Mouse (Mus musculus) neural tube, embryonic 11.5 days (tissue): ENCODE results near the gene Slc30a4. TPM values are rescaled to one million over a fixed set of nuclear protein-coding genes. Genes with fewer than 3 reads are reported as not detected.

ENCODE experiments used
- ATAC-seq: fragments of 200-750 bp; cut with Nextera tagmentation; 2 replicates; pipeline ENCODE4 v1.8.0; 2017; ENCODE audit warnings: moderate number of reproducible peaks, mild to moderate bottlenecking, moderate TSS enrichment, moderate library complexity; ENCODE audit not compliant: insufficient read depth, low FRiP score, low TSS enrichment
- DNase-seq: peaks from one replicate; pipeline ENCODE4 v3.0.0-alpha.2; 2015; ENCODE audit warnings: low spot score
- H3K27ac ChIP-seq: fragments of 300-500 bp; sonication (generic); 2 replicates; pipeline ENCODE4 v1.5.1; 2014; ENCODE audit warnings: low read depth, mild to moderate bottlenecking, low read length
- H3K27me3 ChIP-seq: fragments of 300-500 bp; sonication (generic); 2 replicates; pipeline ENCODE4 v1.6.1; 2014; ENCODE audit warnings: mild to moderate bottlenecking, low read length, mixed read lengths; ENCODE audit not compliant: control insufficient read depth, insufficient read depth
- H3K36me3 ChIP-seq: fragments of 300-500 bp; sonication (generic); 2 replicates; pipeline ENCODE4 v1.6.1; 2014; ENCODE audit warnings: mild to moderate bottlenecking, low read length, moderate library complexity, mixed read lengths; ENCODE audit not compliant: control insufficient read depth, insufficient read depth
- H3K4me1 ChIP-seq: fragments of 300-500 bp; sonication (generic); 2 replicates; pipeline ENCODE4 v1.6.1; 2014; ENCODE audit warnings: low read length, mixed read lengths; ENCODE audit not compliant: control insufficient read depth, insufficient read depth
- H3K4me2 ChIP-seq: fragments of 300-500 bp; sonication (generic); 2 replicates; pipeline ENCODE4 v1.6.1; 2014; ENCODE audit warnings: low read depth, mild to moderate bottlenecking, moderate library complexity
- H3K4me3 ChIP-seq: fragments of 300-500 bp; sonication (generic); 2 replicates; pipeline ENCODE4 v1.5.1; 2014; ENCODE audit warnings: low read depth, low read length
- H3K9ac ChIP-seq: fragments of 300-500 bp; sonication (generic); 2 replicates; pipeline ENCODE4 v1.6.1; 2014; ENCODE audit warnings: mild to moderate bottlenecking, low read length
- H3K9me3 ChIP-seq: fragments of 300-500 bp; sonication (generic); 2 replicates; pipeline ENCODE4 v1.6.1; 2016; ENCODE audit warnings: low read length; ENCODE audit not compliant: control insufficient read depth
- WGBS: fragments of 180-500 bp; shearing (Covaris S2); extraction: QIAGEN DNeasy Blood & Tissue Kit; methylation state at CpG from one replicate; pipeline ENCODE4 v1.1.7; 2014; 5-methylcytosine and 5-hydroxymethylcytosine counted together
- polyA plus RNA-seq: library from polyadenylated mRNA; unstranded; fragments of >200 nt; fragmentation: Nextera tagmentation; extraction: Ambion mirVana; gene quantifications from 2 replicates; pipeline ENCODE4 v1.2.1, GENCODE M21; 2014

Gene Slc30a4
- polyA plus RNA-seq, 1 experiment from 2014 or later: 10.1 TPM

DNA sequence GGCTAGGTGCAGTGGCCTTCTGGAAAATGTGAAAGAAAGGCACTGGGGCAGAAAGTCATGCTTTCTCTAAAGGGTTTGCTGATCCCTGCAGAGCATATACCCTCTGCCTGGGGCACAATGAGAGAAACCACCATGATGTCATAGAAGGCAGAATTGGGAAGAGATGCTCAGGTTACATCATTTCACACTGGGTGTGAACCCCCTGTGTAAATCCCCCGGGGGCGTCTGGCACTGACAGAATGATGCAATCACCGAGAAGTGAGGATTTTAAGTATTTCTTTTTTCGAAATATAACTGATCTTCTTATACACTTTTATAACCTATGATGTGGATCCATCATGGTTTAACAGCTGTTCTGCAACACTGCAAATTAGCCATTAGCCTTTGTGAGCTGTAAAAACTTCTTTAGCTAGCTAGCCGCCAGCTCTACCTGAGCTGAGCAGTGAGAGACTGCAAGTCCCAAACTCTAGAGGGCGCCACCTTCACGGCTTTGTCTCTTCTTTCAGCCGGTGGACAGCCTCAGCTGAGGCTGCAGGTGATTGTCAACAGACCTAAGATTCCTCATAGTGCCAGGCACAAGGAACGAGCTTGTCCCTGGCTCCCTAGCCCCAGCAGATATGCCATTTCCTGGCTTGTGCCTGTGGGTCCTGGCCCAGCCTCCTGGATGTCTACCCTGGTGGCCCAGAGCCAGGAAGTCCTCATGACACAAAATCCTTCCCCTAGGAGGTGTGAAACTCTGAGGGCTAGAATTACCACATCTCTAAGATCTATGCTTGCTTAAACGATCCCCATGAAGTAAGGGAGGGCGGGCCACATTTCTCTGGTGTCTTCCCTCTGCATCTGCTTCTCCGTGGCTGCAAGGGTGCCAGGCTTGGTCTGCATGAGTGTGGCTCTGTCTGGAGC lies 36.2 kb downstream of the Slc30a4 start:
- Histone ChIP-seq H3K27ac (no peak overlapping the region), H3K4me3 (no peak overlapping the region), H3K4me2 (no peak overlapping the region), H3K9ac (no peak overlapping the region), H3K27me3 (no peaks in the 10 kb centered on the region), H3K9me3 (no peaks in the 10 kb centered on the region), H3K36me3 (no peaks in the 10 kb centered on the region), H3K4me1 (no peaks in the 10 kb centered on the region)
- whole genome bisulfite sequencing: 46% methylated on average over 12 of the region's 12 CpGs
- ATAC-seq (no peak), DNase-seq (peak; percentile 51)

DNA sequence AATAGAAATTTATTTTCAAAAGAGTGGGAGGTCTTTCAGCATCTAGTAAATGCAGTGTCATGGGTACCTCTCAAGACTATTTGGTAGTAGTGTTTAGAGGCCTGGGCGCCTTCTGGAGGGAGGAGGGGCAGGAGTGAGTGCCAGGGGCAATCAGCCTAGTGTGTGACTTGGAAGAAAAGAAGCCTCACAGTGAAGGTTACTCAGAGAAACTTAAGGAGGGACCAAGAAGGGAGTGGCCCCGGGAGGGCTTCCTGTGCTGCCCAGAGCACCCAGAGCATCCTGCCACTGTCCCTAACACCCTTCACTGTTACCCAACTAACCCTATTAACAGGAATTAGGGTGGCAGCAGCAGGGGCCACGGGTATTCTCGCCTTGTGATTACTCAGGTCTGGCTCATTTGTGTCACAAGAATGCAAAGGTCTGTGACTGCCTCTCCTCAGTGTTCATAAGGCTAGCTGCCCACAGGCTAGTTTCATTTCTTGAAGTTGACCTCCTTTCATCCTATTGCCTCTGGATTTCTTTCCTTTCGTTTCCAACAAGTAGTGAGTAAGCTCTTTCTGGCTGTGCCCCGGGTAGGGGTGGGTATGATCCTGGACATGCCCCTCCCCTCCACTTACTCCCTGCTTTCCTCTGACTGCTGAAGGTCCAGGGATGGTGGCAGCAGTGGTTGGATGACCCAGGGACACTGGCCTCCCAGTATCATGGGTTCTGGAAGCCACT lies 37.0 kb downstream of the Slc30a4 start:
- H3K27ac ChIP-seq: no peak overlapping the region
- WGBS: 61% methylated on average over 6 of the region's 6 CpGs
- no peak overlapping the region for H3K9ac ChIP-seq
- H3K4me3 ChIP-seq: no peak overlapping the region
- no peaks in the 10 kb centered on the region for H3K36me3 ChIP-seq
- no peak for ATAC-seq
- no peaks in the 10 kb centered on the region for H3K27me3 ChIP-seq
- H3K4me2 ChIP-seq: no peak overlapping the region
- DNase-seq: no peak
- H3K4me1 ChIP-seq: no peaks in the 10 kb centered on the region
- no peaks in the 10 kb centered on the region for H3K9me3 ChIP-seq

DNA sequence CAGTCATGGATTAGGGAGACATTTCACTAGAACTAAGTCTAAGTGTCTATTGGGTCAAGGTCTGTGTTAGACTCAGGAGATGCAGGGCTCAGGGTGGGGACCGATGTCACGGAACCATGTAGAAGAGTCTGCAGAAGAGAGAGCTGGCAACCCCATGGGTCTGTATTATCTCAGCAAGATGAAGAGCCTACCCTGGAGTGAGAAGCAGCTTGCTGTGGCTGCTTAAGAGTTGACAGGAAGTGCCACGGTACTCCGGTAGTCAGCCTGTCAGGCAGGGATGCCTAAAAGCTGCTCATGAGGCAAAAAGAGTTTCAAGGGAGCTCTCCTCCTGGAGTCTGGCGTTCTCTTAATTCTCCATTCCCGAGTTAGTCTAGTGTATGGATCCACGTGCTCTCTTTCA lies 42.6 kb downstream of the Slc30a4 start:
- no peak overlapping the region for H3K4me2 ChIP-seq

DNA sequence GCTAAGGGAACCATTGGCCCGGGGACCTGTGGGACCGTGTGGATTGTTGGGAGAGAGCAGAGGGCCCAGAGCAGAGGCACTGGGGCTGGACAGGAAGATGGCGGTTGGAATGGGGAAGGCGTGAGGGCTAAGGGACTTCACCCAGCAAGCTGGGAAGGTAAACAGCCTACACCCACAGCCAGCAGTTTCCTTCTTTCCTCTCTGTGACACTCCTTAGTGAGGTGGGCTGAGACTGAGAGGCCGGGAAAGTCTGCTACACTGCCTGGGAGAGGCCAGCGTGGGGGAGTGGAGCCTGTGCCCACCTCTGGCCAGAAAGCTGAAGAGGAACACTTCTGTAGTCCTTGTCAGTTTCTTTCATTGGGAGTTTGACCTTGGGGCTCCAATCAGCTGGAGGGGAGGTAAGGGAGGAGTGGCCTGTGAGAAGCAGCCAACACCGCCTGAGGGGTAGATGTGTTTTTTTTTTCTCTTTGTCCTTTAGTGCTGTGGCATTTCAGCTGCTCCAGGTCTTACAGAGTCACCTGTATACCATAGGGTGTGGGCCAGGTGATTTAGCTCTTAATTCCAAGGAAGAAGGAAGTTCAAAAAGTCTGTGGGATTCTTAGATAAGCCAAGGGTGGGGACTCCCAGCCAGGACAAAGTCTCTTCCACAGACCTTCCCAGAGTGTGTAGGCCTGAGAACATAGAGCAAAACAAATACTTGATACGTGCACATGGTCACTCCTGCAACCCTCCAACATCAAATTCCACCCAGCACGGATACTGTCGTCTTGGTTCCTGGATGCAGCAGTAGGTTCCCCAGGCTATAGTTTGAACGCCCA lies 44.5 kb downstream of the Slc30a4 start:
- no peak overlapping the region for H3K27ac ChIP-seq
- ATAC-seq (no peak), DNase-seq (no peak)
- H3K4me2 ChIP-seq: no peak overlapping the region
- H3K27me3 ChIP-seq: no peaks in the 10 kb centered on the region
- WGBS: 89% methylated on average over 11 of the region's 11 CpGs
- no peak overlapping the region for H3K4me3 ChIP-seq
- H3K36me3 ChIP-seq: no peaks in the 10 kb centered on the region
- H3K4me1 ChIP-seq: no peaks in the 10 kb centered on the region
- H3K9me3 ChIP-seq: no peaks in the 10 kb centered on the region
- no peak overlapping the region for H3K9ac ChIP-seq

More for the DNA sequence above, 42.6 kb downstream of the Slc30a4 start:
- Histone ChIP-seq H3K27ac (no peak overlapping the region), H3K9me3 (no peaks in the 10 kb centered on the region), H3K9ac (no peak overlapping the region), H3K27me3 (no peaks in the 10 kb centered on the region), H3K4me3 (no peak overlapping the region), H3K36me3 (no peaks in the 10 kb centered on the region), H3K4me1 (no peaks in the 10 kb centered on the region)
- ATAC-seq (no peak), DNase-seq (no peak)
- WGBS: 90% methylated on average over 7 of the region's 7 CpGs

DNA sequence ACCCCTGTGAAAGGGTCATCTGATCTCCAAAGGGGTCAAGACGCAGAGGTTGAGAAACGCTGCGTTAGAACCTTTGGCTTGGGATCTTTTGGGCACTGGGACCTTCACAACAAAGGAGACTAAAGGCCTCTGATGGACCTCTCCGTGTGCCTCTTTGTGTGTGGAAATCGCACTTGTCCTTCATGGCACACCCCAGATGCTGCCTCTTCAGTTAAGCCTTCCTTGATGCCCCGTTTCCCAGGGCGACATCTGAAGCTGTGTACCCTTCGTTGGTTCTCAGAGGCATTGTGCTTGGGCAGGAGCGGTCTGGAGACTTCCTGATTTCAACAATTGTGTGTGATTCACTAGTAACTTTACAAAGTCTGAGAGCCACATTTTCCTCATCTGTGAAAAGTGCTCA lies 45.7 kb downstream of the Slc30a4 start:
- no peaks in the 10 kb centered on the region for H3K4me1 ChIP-seq
- H3K4me2 ChIP-seq: no peak overlapping the region
- ATAC-seq: no peak
- no peak overlapping the region for H3K9ac ChIP-seq
- no peak for DNase-seq
- H3K27me3 ChIP-seq: no peaks in the 10 kb centered on the region
- H3K9me3 ChIP-seq: no peaks in the 10 kb centered on the region
- H3K4me3 ChIP-seq: no peak overlapping the region
- H3K27ac ChIP-seq: no peak overlapping the region
- WGBS: 83% methylated on average over 9 of the region's 9 CpGs
- H3K36me3 ChIP-seq: no peaks in the 10 kb centered on the region

DNA sequence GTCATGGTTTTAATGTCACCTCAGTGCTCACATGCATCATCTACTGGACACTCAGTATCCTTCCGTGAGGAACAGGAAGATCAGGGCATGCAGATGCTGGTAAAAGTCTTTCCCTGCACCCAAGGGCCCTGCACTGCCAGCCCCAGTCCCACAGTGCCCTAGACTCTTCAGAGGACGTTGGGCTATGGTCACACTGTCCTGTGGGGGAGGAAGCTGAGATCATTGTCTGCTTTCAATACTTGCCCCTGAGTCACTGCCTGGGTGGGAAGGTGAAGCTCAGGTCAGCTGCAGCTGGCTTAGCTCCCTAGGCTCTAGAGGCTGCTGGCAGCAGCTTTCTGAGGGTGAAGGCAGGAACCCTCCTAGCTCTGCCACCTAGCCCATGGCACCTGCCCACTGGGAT lies 46.4 kb downstream of the Slc30a4 start:
- no peaks in the 10 kb centered on the region for H3K27me3 ChIP-seq
- 57% methylated on average over 2 of the region's 2 CpGs for WGBS
- no peak for ATAC-seq

DNA sequence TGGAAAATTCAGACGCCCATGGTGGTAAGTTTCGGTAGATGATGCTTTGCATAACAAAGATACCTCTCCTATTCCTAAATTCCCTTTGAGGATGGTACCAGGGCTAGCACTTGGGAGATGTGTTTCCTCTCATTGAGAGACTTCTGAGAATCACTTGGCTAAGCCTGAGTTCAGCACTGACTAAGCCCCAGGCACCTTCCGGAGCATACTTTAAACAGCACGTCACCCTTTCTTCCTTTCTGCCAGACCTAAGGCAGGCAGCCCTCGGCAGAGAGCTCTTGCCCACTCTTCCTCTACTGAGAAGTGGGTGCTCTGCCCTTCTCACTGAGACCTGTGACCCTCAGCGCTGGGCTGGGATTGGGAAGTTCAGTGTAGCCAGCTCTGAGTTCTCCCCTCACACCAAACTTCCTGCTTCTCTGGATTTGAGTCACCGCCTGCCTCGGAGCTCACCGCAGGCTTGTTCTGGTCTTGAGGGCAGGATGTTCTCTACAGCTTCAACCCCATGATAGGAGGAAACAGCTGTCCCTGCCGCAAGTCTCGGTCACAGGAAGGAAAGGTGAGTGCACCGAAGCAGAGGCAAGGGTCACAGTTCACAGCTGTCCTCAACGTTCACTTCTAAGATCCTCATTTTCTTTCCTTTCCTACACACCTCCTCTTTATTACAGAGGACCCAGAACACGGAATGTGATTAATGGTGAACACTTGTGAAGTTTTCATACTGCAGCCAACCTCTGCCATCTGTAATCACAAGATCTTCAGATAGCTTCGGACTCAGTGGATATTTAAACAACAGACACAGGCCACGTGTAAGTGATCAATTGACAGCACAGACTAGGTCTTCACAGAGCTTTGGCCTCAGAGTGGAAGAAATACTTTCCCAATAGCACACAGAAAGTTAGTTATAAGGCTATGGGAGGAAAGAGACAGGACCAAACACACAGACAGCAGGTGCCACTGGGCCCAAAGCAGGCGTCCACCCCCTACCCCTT lies 50.1 kb downstream of the Slc30a4 start:
- H3K36me3 ChIP-seq: no peaks in the 10 kb centered on the region
- H3K9ac ChIP-seq: no peak overlapping the region
- no peaks in the 10 kb centered on the region for H3K27me3 ChIP-seq
- no peaks in the 10 kb centered on the region for H3K9me3 ChIP-seq
- 69% methylated on average over 17 of the region's 17 CpGs for WGBS
- H3K4me2 ChIP-seq: no peak overlapping the region
- H3K27ac ChIP-seq: no peak overlapping the region
- no peak for ATAC-seq
- no peak for DNase-seq
- no peak overlapping the region for H3K4me3 ChIP-seq
- H3K4me1 ChIP-seq: no peaks in the 10 kb centered on the region

More for the DNA sequence above, 46.4 kb downstream of the Slc30a4 start:
- DNase-seq: no peak
- Histone ChIP-seq H3K36me3 (no peaks in the 10 kb centered on the region), H3K4me3 (no peak overlapping the region), H3K9ac (no peak overlapping the region), H3K4me1 (no peaks in the 10 kb centered on the region), H3K4me2 (no peak overlapping the region), H3K27ac (no peak overlapping the region), H3K9me3 (no peaks in the 10 kb centered on the region)

DNA sequence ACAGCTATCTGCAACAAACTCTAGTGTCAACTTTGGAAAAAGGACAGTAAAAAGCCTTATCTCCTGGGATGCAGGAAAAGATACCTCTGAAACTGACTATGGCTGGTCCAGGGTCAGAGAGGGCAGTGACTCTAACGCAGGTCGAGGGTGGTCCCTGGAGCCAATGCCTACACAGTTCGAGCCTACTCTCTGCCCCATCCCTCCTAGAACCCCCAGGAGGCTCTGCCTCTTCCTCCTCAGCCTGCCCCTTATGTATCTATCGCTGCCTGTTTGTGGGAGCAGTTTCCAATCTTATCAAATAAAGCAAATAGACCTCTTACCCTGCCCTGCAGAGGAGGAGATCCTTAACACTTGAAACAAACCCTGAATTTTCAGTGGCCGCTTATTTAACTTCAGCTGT lies 63.8 kb downstream of the Slc30a4 start:
- Histone ChIP-seq H3K9me3 (no peaks in the 10 kb centered on the region), H3K27me3 (peaks cover 5% of the 10 kb centered on the region; the same call in 1 of the 2 replicates), H3K4me1 (no peaks in the 10 kb centered on the region), H3K4me2 (no peak overlapping the region), H3K27ac (no peak overlapping the region), H3K4me3 (no peak overlapping the region), H3K9ac (no peak overlapping the region), H3K36me3 (peaks cover 2% of the 10 kb centered on the region; the same call in 1 of the 2 replicates)
- DNase-seq (no peak), ATAC-seq (no peak)
- 53% methylated on average over 5 of the region's 5 CpGs for WGBS
